Mouse (Mus musculus) CH12.LX (cell line): ENCODE measurements at regions not wholly inside any gene's neighbourhood (a gene's known extent, or its start where the extent isn't known, plus 50 kb on each side); places are given as distances from the start of the nearest gene placed in this dataset.
A peak's percentile ranks its signal among the peaks of the same experiment; 100 is the strongest.

Source experiments
- DNase-seq: peaks from one replicate; pipeline ENCODE4 v3.0.0-alpha.2; 2013; ENCODE audit errors: extremely low read depth
- H3K27ac ChIP-seq: 2 replicates; pipeline ENCODE4 v1.5.1; 2012; ENCODE audit warnings: low read depth, mild to moderate bottlenecking, control low read depth, moderate library complexity; ENCODE audit not compliant: insufficient read depth
- H3K27me3 ChIP-seq: replicated peaks from 2 replicates; pipeline ENCODE3; 2012; ENCODE audit warnings: inconsistent platforms
- H3K36me3 ChIP-seq, 2 experiments: replicated peaks in 1 of 2; 2 replicates each; pipeline versions ENCODE3 to v1.6.1; 2012; ENCODE audit warnings: inconsistent platforms in 1 of 2, low read length in 1 of 2, mild to moderate bottlenecking in 1 of 2, mixed read lengths in 1 of 2, moderate library complexity in 1 of 2; ENCODE audit not compliant: control insufficient read depth in 1 of 2, insufficient read depth in 1 of 2
- H3K4me1 ChIP-seq, 2 experiments: 2 replicates each; pipeline ENCODE4 v1.6.1; 2012; ENCODE audit warnings: inconsistent platforms in 1 of 2, moderate library complexity in 1 of 2; ENCODE audit not compliant: insufficient read depth in 2 of 2, control insufficient read depth in 1 of 2
- H3K4me2 ChIP-seq: 2 replicates; pipeline ENCODE4 v1.6.1; 2012; ENCODE audit warnings: low read depth, mild to moderate bottlenecking, control low read depth; ENCODE audit not compliant: poor library complexity, insufficient read depth, severe bottlenecking
- H3K4me3 ChIP-seq, 3 experiments: fragments of 150-350 bp in 1 of 3; sonication (generic) in 1 of 3; replicated peaks in 1 of 3; 2 replicates each; pipeline versions ENCODE3 to v1.5.1; 2011 to 2012; ENCODE audit warnings: low read depth in 2 of 3, low read length in 2 of 3, mild to moderate bottlenecking in 2 of 3, moderate library complexity in 2 of 3, control low read depth in 1 of 3, improper control_type of control experiment in 1 of 3, inconsistent platforms in 1 of 3, mixed read lengths in 1 of 3; ENCODE audit not compliant: poor library complexity in 1 of 3
- H3K79me2 ChIP-seq: replicated peaks from 2 replicates; pipeline ENCODE4 v1.6.1; 2012; ENCODE audit warnings: mild to moderate bottlenecking, moderate library complexity; ENCODE audit not compliant: control insufficient read depth, poor library complexity, insufficient read depth, severe bottlenecking; ENCODE audit errors: extremely low read depth
- H3K9ac ChIP-seq: 2 replicates; pipeline ENCODE4 v1.6.1; 2012; ENCODE audit warnings: low read depth, mild to moderate bottlenecking, control low read depth, moderate library complexity; ENCODE audit not compliant: insufficient read depth
- H3K9me3 ChIP-seq: replicated peaks from 2 replicates; pipeline ENCODE3; 2012; ENCODE audit warnings: low read length, inconsistent platforms, mixed read lengths
- BHLHE40 ChIP-seq: IDR thresholded peaks from 2 replicates; pipeline ENCODE4 v1.6.1; 2011; ENCODE audit warnings: mild to moderate bottlenecking, low read depth, low read length, improper control_type of control experiment
- CHD2 ChIP-seq: IDR thresholded peaks from 2 replicates; pipeline ENCODE4 v1.6.1; 2011; ENCODE audit warnings: low read length, improper control_type of control experiment
- IRF4 ChIP-seq: IDR thresholded peaks from 2 replicates; pipeline ENCODE4 v1.6.1; 2014; ENCODE audit warnings: low read depth, mild to moderate bottlenecking, inconsistent platforms, low read length, improper control_type of control experiment
- MAX ChIP-seq: IDR thresholded peaks from 2 replicates; pipeline ENCODE4 v1.6.1; 2011; ENCODE audit warnings: low read length, improper control_type of control experiment
- NELFE ChIP-seq: IDR thresholded peaks from 2 replicates; pipeline ENCODE4 v1.6.1; 2011; ENCODE audit warnings: low read depth, low read length, improper control_type of control experiment
- dilution Hi-C: fragments of 300-500 bp; cut with MboI; formaldehyde crosslinking; loops from 2 replicates; pipeline ENCODE4 v1.14.3; 2020; ENCODE audit warnings: low sequenced_read_pairs; ENCODE audit not compliant: extremely low pct_unique_long_range_greater_than_20kb, extremely low pct_ligation_motif_present
- in situ Hi-C: fragments of 300-500 bp; cut with MboI; formaldehyde crosslinking; loops from 3 replicates; pipeline ENCODE4 v1.14.3; 2019; ENCODE audit warnings: low sequenced_read_pairs, low pct_ligation_motif_present, low pct_unique_long_range_greater_than_20kb, mixed read lengths

DNA sequence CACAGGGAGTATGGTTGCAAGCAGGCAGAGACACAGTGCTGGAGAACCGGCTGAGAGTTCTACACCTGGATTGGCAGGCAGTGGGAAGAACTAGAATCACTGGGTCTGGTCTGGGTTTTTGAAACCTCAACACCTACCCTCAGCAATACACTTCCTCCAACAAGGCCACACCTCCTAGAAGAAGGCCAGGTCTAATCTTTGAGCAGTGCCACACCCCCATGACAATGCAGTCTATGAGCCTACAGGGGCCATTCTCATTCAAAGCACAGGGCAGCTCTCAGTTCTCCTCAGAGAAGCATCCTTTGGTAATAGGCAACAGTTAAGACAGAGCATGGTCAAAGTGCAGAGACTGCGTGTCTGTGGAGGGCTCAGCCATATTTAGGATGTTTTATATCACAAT, 300.8 kb downstream of the Bbx start:
- H3K4me1 ChIP-seq = peaks cover 0 to 6% of the 10 kb centered on the region in 2 experiments; a peak in 1 of 4 replicates
- TF ChIP-seq BHLHE40 (no peak), MAX (no peak), NELFE (no peak), IRF4 (no peak), CHD2 (no peak)
- TF ChIP-seq, all 38 proteins: peak for 0
- peaks cover 2% of the 10 kb centered on the region for H3K9me3 ChIP-seq
- H3K27me3 ChIP-seq = no peaks in the 10 kb centered on the region
- dilution Hi-C loops = no loop called here
- no peak overlapping the region for H3K4me2 ChIP-seq
- in situ Hi-C loops = no loop called here
- no peak overlapping the region for H3K27ac ChIP-seq
- DNase-seq = peak; percentile 33
- H3K4me3 ChIP-seq = no peak overlapping the region
- H3K36me3 ChIP-seq = no peaks in the 10 kb centered on the region
- no peaks in the 10 kb centered on the region for H3K79me2 ChIP-seq
- H3K9ac ChIP-seq = no peak overlapping the region
